Comparison of ENCODE assay signal across 26 mouse cellular contexts in the genomic region with DNA sequence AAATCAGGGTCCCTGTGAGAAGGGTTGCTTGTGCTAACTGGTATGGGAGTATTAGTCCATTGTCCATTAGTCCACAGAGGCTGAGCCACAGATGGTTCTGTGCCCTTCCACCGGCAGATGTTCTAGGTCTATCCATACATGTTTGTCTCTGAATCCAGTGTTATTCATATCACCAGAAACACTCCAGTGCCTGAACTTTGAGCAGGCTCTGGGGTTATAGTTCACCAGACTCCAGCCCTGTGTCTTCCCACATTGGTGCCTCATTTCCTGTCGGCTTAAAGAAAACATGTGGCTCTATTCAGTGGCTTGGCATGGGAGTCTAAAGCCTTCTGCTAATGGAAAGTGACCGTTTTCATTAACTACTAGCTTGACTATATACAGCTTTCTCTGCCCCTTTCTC. TPM values are rescaled to one million over a fixed set of nuclear protein-coding genes. Genes with fewer than 3 reads are reported as not detected.
DNase-seq lines count a peak whose midpoint lies in the region; ATAC-seq and TF ChIP-seq lines count a peak whose summit lies in the region.
"Had no signal": no experiment of that assay in that cellular context is flagged by ENCODE, and none has a peak within 500 bp of the region (broad histone marks: within the 10 kb centered on the region; RNA-seq: fewer than 3 reads in every experiment).

No protein-coding gene starts in this region.

- peaks cover 16% of the 10 kb centered on the region for H3K4me1 ChIP-seq in heart, embryonic 10.5 days
- peaks cover 17% of the 10 kb centered on the region for H3K4me1 ChIP-seq in intestine, embryonic 16.5 days (ENCODE audit: control insufficient read depth, insufficient read depth, low read length)
- peaks cover 2% of the 10 kb centered on the region; the same call in 1 of the 2 replicates for H3K4me1 ChIP-seq in intestine, postnatal 0 days (replicated peaks; ENCODE audit: control insufficient read depth, insufficient read depth, low read length)
- H3K4me1 ChIP-seq in small intestine, adult 2 months (ENCODE audit: control insufficient read depth, insufficient read depth, insufficient read length, low read length) = peaks cover 9% of the 10 kb centered on the region; the same call in 1 of the 2 replicates
- H3K4me1 ChIP-seq: forebrain, embryonic 12.5 days; hindbrain, embryonic 13.5 days had no signal

- H3K27me3 ChIP-seq in heart, embryonic 10.5 days (ENCODE audit: insufficient read depth, poor library complexity, severe bottlenecking) = no peaks in the 10 kb centered on the region
- H3K27me3 ChIP-seq in intestine, embryonic 16.5 days (replicated peaks; ENCODE audit: control insufficient read depth, insufficient read depth, low read length) = no peaks in the 10 kb centered on the region
- H3K27me3 ChIP-seq in intestine, postnatal 0 days (replicated peaks; ENCODE audit: control insufficient read depth, insufficient read depth, low read length) = no peaks in the 10 kb centered on the region
- H3K27me3 ChIP-seq in small intestine, adult 2 months (ENCODE audit: control insufficient read depth, insufficient read depth, low read length) = no peaks in the 10 kb centered on the region
- H3K27me3 ChIP-seq: embryonic facial prominence, embryonic 12.5 days; forebrain, embryonic 12.5 days; hindbrain, embryonic 13.5 days had no signal

- TF ChIP-seq POLR2A in small intestine, adult 2 months (IDR thresholded peaks at IDR 0.05; ENCODE audit: low read depth, low read length) = no peak

- no peaks in the 10 kb centered on the region for H3K9me3 ChIP-seq in heart, embryonic 10.5 days
- no peaks in the 10 kb centered on the region for H3K9me3 ChIP-seq in intestine, embryonic 16.5 days (ENCODE audit: control insufficient read depth, low read length)
- H3K9me3 ChIP-seq in intestine, postnatal 0 days (ENCODE audit: control insufficient read depth) = no peaks in the 10 kb centered on the region
- H3K9me3 ChIP-seq: embryonic facial prominence, embryonic 12.5 days; forebrain, embryonic 12.5 days; G1E; hindbrain, embryonic 13.5 days had no signal

- no peak for TF ChIP-seq CTCF in intestine, postnatal 0 days (IDR thresholded peaks at IDR 0.05; ENCODE audit: low read depth)
- TF ChIP-seq CTCF in small intestine, adult 2 months (IDR thresholded peaks at IDR 0.05; ENCODE audit: extremely low read depth, insufficient read length, insufficient replicate concordance, low read depth, low read length) = no peak

- no peak overlapping the region for H3K9ac ChIP-seq in intestine, embryonic 16.5 days (ENCODE audit: low read depth, low read length)
- H3K9ac ChIP-seq in intestine, postnatal 0 days (ENCODE audit: low read depth, low read length) = no peak overlapping the region
- H3K9ac ChIP-seq: embryonic facial prominence, embryonic 12.5 days; forebrain, embryonic 12.5 days; forebrain, postnatal 0 days; hindbrain, embryonic 13.5 days; liver, embryonic 14.5 days had no signal

- peak; percentile 45; the same call in 1 of the 2 replicates for ATAC-seq in intestine, embryonic 16.5 days
- ATAC-seq in intestine, postnatal 0 days = no peak
- ATAC-seq: forebrain, postnatal 0 days had no signal

- peaks cover 15% of the 10 kb centered on the region; the same call in 1 of the 2 replicates for H3K36me3 ChIP-seq in heart, embryonic 10.5 days
- no peaks in the 10 kb centered on the region for H3K36me3 ChIP-seq in intestine, embryonic 16.5 days (ENCODE audit: control insufficient read depth, insufficient read depth, low read length)
- H3K36me3 ChIP-seq in intestine, postnatal 0 days (ENCODE audit: control insufficient read depth, insufficient read depth) = peaks cover 17% of the 10 kb centered on the region
- peaks cover 31% of the 10 kb centered on the region for H3K36me3 ChIP-seq in small intestine, adult 2 months (ENCODE audit: control insufficient read depth, insufficient read depth, low read length)
- H3K36me3 ChIP-seq: G1E had no signal

- H3K4me2 ChIP-seq in intestine, embryonic 16.5 days (ENCODE audit: low read depth, low read length) = no peak overlapping the region
- no peak overlapping the region for H3K4me2 ChIP-seq in intestine, postnatal 0 days (replicated peaks; ENCODE audit: low read depth)
- H3K4me2 ChIP-seq: embryonic facial prominence, embryonic 12.5 days; forebrain, embryonic 12.5 days; heart, embryonic 11.5 days; hindbrain, embryonic 13.5 days had no signal

- 66% methylated on average over 3 of the region's 3 CpGs for WGBS in heart, embryonic 10.5 days
- 72% methylated on average over 3 of the region's 3 CpGs for WGBS in intestine, embryonic 16.5 days
- WGBS in intestine, postnatal 0 days = 52% methylated on average over 3 of the region's 3 CpGs
- 68% methylated on average over 3 of the region's 3 CpGs for WGBS in small intestine, adult 2 months

- H3K27ac ChIP-seq in heart, embryonic 10.5 days = no peak overlapping the region
- H3K27ac ChIP-seq in intestine, embryonic 16.5 days (ENCODE audit: low read length) = no peak overlapping the region
- H3K27ac ChIP-seq in intestine, postnatal 0 days (ENCODE audit: low read depth, low read length) = no peak overlapping the region
- peak overlapping the region; percentile 43; the same call in 1 of the 2 replicates for H3K27ac ChIP-seq in small intestine, adult 2 months (ENCODE audit: insufficient read depth, low read depth, low read length)
- H3K27ac ChIP-seq: embryonic facial prominence, embryonic 12.5 days; forebrain, embryonic 12.5 days; hindbrain, embryonic 13.5 days; layer of hippocampus, adult 2 months; left cerebral cortex, adult 2 months; liver, embryonic 14.5 days had no signal

- DNase-seq in heart, adult 11 months = peak; percentile 86
- no peak for DNase-seq in heart, embryonic 10.5 days (ENCODE audit: low spot score)
- DNase-seq in kidney, postnatal 10 days = peak; percentile 43
- no peak for DNase-seq in kidney, adult 11 months
- DNase-seq: adrenal gland, postnatal 14 days; cerebellum, adult 11 months; cerebellum, adult 9-10 months; cerebellum, postnatal 36 days; forebrain, postnatal 0 days; heart, postnatal 36 days; lung, adult 2 months; lung, postnatal 10 days; midbrain, embryonic 14.5 days; thymus, postnatal 4 days had no signal

- H3K4me3 ChIP-seq in heart, embryonic 10.5 days = no peak overlapping the region
- H3K4me3 ChIP-seq in intestine, embryonic 16.5 days (ENCODE audit: low read length) = no peak overlapping the region
- H3K4me3 ChIP-seq in intestine, postnatal 0 days (ENCODE audit: low read depth, low read length) = no peak overlapping the region
- no peak overlapping the region for H3K4me3 ChIP-seq in small intestine, adult 2 months (ENCODE audit: low read depth, low read length)
- H3K4me3 ChIP-seq: embryonic facial prominence, embryonic 12.5 days; erythroblast, embryonic 14.5 days; forebrain, embryonic 12.5 days; hindbrain, embryonic 13.5 days; layer of hippocampus, adult 2 months; left cerebral cortex, adult 2 months had no signal

RNA-seq across cellular contexts. Expression of a gene that starts 50.1 kb away (rescaled TPM):
- polyA plus RNA-seq in heart, embryonic 10.5 days (2016; fragmentation: Nextera tagmentation; extraction: Ambion mirVana) = 15.2 and 18.5 TPM in 2 replicates
- polyA plus RNA-seq in intestine, embryonic 16.5 days (2015; fragmentation: Nextera tagmentation; extraction: Ambion mirVana) = 14.7 and 17.0 TPM in 2 replicates
- 7.0 and 7.2 TPM in 2 replicates for polyA plus RNA-seq in intestine, postnatal 0 days (2015; fragmentation: Nextera tagmentation; extraction: Ambion mirVana)
- 28.6 and 54.8 TPM in 2 replicates for polyA plus RNA-seq in small intestine, adult 2 months (2012; rRNA removed)

Comparison
In these comparisons a context has a peak if more than half of its experiments do, and no peak if none do; other contexts are left out.
1. DNase-seq: peak in heart, adult 11 months (single experiment) and kidney, postnatal 10 days (single experiment); none in heart, embryonic 10.5 days (single experiment) and kidney, adult 11 months (single experiment).